Comparison of ENCODE assay signal across 8 mouse cellular contexts in the genomic region with DNA sequence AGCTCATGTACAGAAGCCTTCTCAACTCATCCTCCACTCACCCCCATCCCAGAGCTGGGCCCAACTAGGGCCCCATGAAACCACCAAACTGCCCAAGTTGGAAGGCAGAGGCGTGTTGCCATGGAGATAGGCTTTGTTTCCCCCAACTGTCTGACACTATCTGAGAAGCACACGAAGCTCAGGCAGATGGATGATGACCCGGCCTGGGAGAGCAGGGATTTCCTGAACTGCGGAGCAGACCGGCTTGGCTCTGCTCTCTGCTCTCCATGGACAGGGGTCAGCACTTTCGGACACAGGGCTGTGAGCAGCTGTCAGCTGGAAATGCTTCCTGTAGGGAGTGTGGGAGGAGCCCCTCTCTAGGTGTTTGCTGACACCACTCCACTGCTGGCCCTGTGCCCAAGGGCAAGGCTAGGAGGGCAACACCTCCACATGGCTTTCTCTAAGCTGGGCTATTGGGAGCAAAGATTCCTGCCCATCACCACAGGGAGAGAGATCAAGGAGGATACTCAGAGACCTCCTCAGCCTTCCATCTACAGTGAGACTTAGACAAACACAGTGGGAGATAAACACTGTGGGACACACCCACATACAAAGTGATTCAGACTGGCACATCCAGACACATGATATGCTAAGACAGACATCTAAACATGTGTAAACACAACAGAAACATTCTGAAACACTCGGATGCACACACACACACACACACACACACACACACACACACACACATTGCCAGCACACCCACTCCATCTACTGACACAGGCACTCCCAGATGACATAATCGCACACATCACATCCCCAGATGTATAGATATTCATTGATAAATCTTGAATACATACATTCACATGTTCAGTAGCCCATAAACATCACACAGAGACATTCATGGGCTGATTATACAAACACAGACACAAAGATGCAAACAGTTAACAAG. TPM values are rescaled to one million over a fixed set of nuclear protein-coding genes. Genes with fewer than 3 reads are reported as not detected.
DNase-seq lines count a peak whose midpoint lies in the region; ATAC-seq and TF ChIP-seq lines count a peak whose summit lies in the region.

No protein-coding gene starts in this region.

- TF ChIP-seq POLR2A in kidney, adult 2 months (IDR thresholded peaks at IDR 0.05; ENCODE audit: low read depth, low read length), result no peak

- WGBS in kidney, adult 2 months, result 22% methylated on average over 8 of the region's 8 CpGs
- WGBS in lung, embryonic 16.5 days, result 12% methylated on average over 8 of the region's 8 CpGs

- no peak for TF ChIP-seq CTCF in kidney, adult 2 months (conservative IDR thresholded peaks at IDR 0.05; ENCODE audit: insufficient read depth, insufficient read length, low read depth, low read length)

- H3K36me3 ChIP-seq in megakaryocyte, embryonic 14.5 days (replicated peaks; ENCODE audit: low read length), result no peaks in the 10 kb centered on the region
- no peaks in the 10 kb centered on the region for H3K36me3 ChIP-seq in kidney, adult 2 months (ENCODE audit: control insufficient read depth, insufficient read depth, low read length)
- H3K36me3 ChIP-seq in lung, embryonic 16.5 days (ENCODE audit: control insufficient read depth, insufficient read depth, low read length), result no peaks in the 10 kb centered on the region

- peak overlapping the region; percentile 36; the same call in 1 of the 2 replicates for H3K4me2 ChIP-seq in lung, embryonic 16.5 days (ENCODE audit: low read depth, low read length)

- H3K4me3 ChIP-seq in megakaryocyte, embryonic 14.5 days (replicated peaks), result peak overlapping the region; percentile 78
- H3K4me3 ChIP-seq in kidney, adult 2 months (ENCODE audit: insufficient read depth, low read depth, low read length), result no peak overlapping the region
- no peak overlapping the region for H3K4me3 ChIP-seq in lung, embryonic 16.5 days (ENCODE audit: low read length)

- no peaks in the 10 kb centered on the region for H3K9me3 ChIP-seq in megakaryocyte, embryonic 14.5 days
- H3K9me3 ChIP-seq in lung, embryonic 16.5 days (ENCODE audit: control insufficient read depth, low read length), result no peaks in the 10 kb centered on the region

- no peaks in the 10 kb centered on the region for H3K27me3 ChIP-seq in megakaryocyte, embryonic 14.5 days (replicated peaks)
- no peaks in the 10 kb centered on the region for H3K27me3 ChIP-seq in kidney, adult 2 months (replicated peaks; ENCODE audit: control insufficient read depth, insufficient read depth, low read length)
- no peaks in the 10 kb centered on the region; the same call in 1 of the 2 replicates for H3K27me3 ChIP-seq in lung, embryonic 16.5 days (ENCODE audit: control insufficient read depth, insufficient read depth, low read depth, low read length)

- H3K4me1 ChIP-seq in megakaryocyte, embryonic 14.5 days, result peaks cover 79% of the 10 kb centered on the region
- peaks cover 7% of the 10 kb centered on the region; the same call in 1 of the 2 replicates for H3K4me1 ChIP-seq in kidney, adult 2 months (ENCODE audit: control insufficient read depth, insufficient read depth, low read length)
- H3K4me1 ChIP-seq in lung, embryonic 16.5 days (replicated peaks; ENCODE audit: control insufficient read depth, insufficient read depth, low read length), result peaks cover 16% of the 10 kb centered on the region

- peak; percentile 55 for DNase-seq in embryo, embryonic 11 days
- peak; percentile 82 for DNase-seq in kidney, adult 2 months
- no peak for DNase-seq in spleen, postnatal 4 days (ENCODE audit: low spot score in 2 of 2)
- no peak for DNase-seq in spleen, postnatal 10 days (ENCODE audit: low spot score in 2 of 2)
- no peak for DNase-seq in urinary bladder, postnatal 14 days (ENCODE audit: low spot score)

- H3K9ac ChIP-seq in lung, embryonic 16.5 days (ENCODE audit: low read length), result peak overlapping the region; percentile 5; the same call in 1 of the 2 replicates

- ATAC-seq in megakaryocyte, adult 5-6 weeks (ENCODE audit: poor library complexity, severe bottlenecking), result no peak
- peak; percentile 79 for ATAC-seq in lung, embryonic 16.5 days (ENCODE audit: low read depth)

- H3K27ac ChIP-seq in kidney, adult 2 months (ENCODE audit: insufficient read depth, low read depth, low read length), result no peak overlapping the region
- peak overlapping the region; percentile 62; the same call in 1 of the 2 replicates for H3K27ac ChIP-seq in lung, embryonic 16.5 days (ENCODE audit: low read length)

RNA-seq across cellular contexts. Expression of a gene that starts 4.5 kb away (rescaled TPM):
- polyA plus RNA-seq in megakaryocyte, embryonic 14.5 days (2012; ENCODE audit: insufficient read depth, low replicate concordance), result 6.4 and 8.7 TPM in 2 replicates
- total RNA-seq in megakaryocyte, adult 5-6 weeks (2015), result not detected in 2 replicates
- total RNA-seq in megakaryocyte, adult 5-6 weeks (2017), result not detected in 2 replicates
- polyA plus RNA-seq in kidney, adult 2 months (2012; rRNA removed), result 39.3 and 45.5 TPM in 2 replicates
- polyA plus RNA-seq in lung, embryonic 16.5 days (2015; fragmentation: Nextera tagmentation; extraction: Ambion mirVana), result 3.4 and 3.8 TPM in 2 replicates

RNA-seq across cellular contexts. Expression of a gene that starts 30.7 kb away (rescaled TPM):
- polyA plus RNA-seq in megakaryocyte, embryonic 14.5 days (2012; ENCODE audit: insufficient read depth, low replicate concordance), result not detected in 2 replicates
- not detected in 2 replicates for total RNA-seq in megakaryocyte, adult 5-6 weeks (2015)
- total RNA-seq in megakaryocyte, adult 5-6 weeks (2017), result 1.3 TPM in 1 of 2 replicates, not detected in the other
- polyA plus RNA-seq in kidney, adult 2 months (2012; rRNA removed), result 0.46 and 0.69 TPM in 2 replicates
- polyA plus RNA-seq in lung, embryonic 16.5 days (2015; fragmentation: Nextera tagmentation; extraction: Ambion mirVana), result 0.50 and 0.75 TPM in 2 replicates

Comparison
In these comparisons a context has a peak if more than half of its experiments do, and no peak if none do; other contexts are left out.
1. DNase-seq: peak in embryo, embryonic 11 days (single experiment) and kidney, adult 2 months (single experiment); none in spleen, postnatal 4 days (0 of 2), spleen, postnatal 10 days (0 of 2) and urinary bladder, postnatal 14 days (single experiment).